Mouse (Mus musculus) B cell, adult 2 months (primary cell): ENCODE measurements around the gene Rasgef1b.

ENCODE experiments used
- DNase-seq, 2 experiments: peaks; one replicate each; pipeline ENCODE4 v3.0.0; 2022

Gene Rasgef1b

GRCm38 (mm10) chr5:99342527-99342926 is 386.3 kb downstream of the Rasgef1b start:
- peak; percentile 41 to 56 for DNase-seq

DNA sequence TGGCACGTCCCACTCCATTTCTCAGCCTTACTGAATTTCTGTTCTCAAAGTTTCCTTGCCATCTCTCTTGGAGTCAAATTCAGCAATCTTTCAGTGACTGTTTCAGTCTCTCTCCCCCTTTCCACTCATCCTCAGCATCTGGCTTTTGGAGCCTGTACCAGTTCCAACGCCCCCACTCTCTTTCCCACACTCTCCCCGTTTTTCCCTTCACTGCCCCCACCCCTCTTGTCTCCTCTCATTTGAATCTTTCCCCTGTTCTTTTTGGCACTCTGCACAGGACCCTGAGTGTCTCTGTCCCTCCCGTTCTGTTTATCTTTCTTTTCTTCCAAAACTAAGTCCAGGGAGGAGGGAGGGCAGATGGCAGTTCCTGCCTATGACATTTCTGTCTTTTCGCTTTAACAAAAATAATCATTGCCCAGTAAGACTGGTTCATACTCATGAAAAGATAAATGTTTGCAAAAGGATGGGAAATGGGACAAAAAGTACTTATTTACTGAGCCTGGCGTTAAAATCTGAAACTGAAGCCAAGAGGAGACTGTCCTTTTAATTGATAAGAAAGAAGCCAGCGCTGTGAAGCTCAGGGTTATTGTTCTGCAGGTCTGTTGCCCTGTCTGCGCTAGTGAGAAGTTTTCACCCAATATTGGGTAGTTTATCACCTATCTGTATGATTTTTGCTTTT is 388.4 kb downstream of the Rasgef1b start:
- DNase-seq, result no peak

GRCm38 (mm10) chr5:99339790-99340189 is 389.1 kb downstream of the Rasgef1b start:
- DNase-seq, result peak in 1 of 2 experiments; percentile 18

DNA sequence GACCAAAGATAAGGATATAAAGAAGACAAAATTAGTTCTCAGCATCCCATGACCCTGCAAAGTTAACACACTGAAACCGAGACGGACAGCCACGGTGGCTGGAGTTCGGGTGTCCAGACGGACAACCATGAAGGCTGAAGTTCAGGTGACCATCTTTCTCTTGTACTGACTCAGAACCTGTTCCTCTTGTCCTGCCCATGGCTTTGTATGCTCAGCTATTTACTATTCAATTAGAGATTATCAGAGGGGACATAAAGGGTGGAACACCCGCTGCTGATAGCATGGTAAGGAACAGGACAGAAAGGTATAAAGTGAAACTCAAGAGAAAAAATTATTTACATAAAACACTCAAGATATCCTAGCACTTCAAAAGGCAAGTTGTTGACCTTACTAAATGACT is 390.0 kb downstream of the Rasgef1b start:
- no peak for DNase-seq

GRCm38 (mm10) chr5:99336427-99336826 is 392.4 kb downstream of the Rasgef1b start:
- peak; percentile 79 to 87 for DNase-seq

- DNase-seq, result peak; percentile 28 to 35
Measured at GRCm38 (mm10) chr5:99334017-99334416, 394.8 kb downstream of the Rasgef1b start.

DNA sequence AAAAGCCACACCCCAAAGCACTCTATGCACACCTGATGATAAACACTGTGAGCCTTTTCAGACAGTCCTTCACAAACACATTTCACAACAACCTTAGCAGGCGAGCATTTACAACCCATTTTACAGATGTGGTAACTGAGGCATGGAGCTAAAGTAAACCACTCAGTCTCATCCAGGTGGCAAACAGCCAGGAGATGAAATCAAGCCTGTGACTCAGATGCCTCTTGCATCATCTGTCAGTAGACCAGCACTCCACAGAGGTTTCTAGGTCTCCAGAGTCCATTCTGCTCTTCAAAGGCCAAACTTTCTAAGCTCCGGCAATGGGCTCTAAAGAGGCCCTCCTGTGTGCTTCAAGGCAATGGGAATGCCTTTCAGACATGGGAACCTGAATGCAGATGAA is 396.8 kb downstream of the Rasgef1b start:
- DNase-seq, result no peak

DNA sequence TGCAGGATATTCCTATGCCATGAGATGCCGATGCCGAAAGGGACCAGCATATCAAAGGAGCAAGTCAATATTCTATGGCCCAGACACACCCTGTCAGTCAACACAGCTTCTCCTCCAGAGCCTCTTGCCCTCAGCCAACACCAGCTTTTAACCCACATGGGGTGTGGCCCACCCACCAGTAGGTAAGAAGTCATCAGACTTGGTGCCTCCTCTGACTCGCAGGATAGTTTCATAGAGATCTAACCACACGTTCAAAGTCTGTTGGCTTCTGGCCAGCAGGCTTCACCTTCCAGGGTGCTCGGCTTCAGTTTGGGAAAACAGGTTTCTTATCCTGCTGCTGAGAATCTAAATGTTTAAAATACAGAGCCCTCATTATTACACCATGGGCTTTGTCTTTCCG is 399.8 kb downstream of the Rasgef1b start:
- no peak for DNase-seq

GRCm38 (mm10) chr5:99327019-99327418 is 401.8 kb downstream of the Rasgef1b start:
- no peak for DNase-seq

- DNase-seq, result no peak
Measured at GRCm38 (mm10) chr5:99325301-99325700, 403.6 kb downstream of the Rasgef1b start.

DNA sequence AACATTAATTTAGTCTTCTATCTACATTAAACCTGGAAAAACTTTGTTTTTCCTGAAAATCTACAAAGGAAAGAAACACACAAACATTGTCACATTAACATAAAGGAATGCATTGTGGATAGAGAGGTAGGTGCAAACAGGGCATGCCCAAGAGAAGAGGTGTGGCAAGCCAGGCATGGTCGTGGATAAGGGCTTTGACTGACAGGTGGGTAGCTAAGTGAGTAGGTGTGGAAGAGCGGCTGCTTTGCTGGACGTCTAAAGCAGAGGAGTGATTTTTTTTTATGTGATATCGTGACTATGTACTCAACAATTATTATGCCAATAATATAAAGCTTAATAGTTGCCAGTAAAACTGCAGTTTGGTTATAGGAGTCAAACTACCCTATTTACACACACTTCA is 408.1 kb downstream of the Rasgef1b start:
- no peak for DNase-seq

DNA sequence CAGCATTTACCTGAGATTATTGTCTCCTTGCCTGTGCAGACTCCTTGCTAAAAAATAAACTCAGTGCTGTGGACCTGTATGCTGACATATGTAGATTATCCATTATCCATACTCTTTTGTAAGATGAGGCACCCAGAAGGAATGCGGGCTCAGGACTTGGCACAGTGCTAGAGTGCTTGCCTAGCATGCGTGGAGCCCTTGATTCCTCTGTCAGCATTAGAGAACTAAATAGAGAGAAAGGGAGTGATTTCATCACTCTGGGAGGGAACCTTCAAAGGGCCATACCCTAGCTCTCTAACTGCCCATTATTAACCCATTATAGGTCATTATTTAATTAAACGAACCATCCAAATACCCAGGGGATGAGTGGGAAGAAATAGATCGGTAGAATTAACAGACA is 430.9 kb downstream of the Rasgef1b start:
- DNase-seq, result no peak

DNA sequence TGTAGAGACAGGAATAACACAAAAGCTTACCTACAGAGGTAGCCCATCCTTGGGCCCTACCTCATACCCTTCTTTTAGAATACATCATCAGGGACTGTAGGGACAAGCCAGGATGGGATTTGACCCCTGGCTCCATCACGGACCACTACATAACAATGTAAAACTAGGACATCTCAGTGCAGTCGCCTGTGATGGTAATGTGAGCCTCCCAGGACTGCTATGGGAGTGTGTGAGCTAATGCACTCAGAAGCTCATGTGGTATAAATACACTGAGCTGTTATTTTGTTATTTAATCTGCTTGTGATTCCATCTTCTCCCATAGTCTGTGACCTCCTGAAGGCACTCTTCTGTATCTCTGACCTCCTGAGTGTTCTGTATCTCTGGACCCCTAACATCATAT is 432.5 kb downstream of the Rasgef1b start:
- DNase-seq, result no peak

- DNase-seq, result no peak
Measured at GRCm38 (mm10) chr5:99292287-99292851, 436.5 kb downstream of the Rasgef1b start.

DNA sequence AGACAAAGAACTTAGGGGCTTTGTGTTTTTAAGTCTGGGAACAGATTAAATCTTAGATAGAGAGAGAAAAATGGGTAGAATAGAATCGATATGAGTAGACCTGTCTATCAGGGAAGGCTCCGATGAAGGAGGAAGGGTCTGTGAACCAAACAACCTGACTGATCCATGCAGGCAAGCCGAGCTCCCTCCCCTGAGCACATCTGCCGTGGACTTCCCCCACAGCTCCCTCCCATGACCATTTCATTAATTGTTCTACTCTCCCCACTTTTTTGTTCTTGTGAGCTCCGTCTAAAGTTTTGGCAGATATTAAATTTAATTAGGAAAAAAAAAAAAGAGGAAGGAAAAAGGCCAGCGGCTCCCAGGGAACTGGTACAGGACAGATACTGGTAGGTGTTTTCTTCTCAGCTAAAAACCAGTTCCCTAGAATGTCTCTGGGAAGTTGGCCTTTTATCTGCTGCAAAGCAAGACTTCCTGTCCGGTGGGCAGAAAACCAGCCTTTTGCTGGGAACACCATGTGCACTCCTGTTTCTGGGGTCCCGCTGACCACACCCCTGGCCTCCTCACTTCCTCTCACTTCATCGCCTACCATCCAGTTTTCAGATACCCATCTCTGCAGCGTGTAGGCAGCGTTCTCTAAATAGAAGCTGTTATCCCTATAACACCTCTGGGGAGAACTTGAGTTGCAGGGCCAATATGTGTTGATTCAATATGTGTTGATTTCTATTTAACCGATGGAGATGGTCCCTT is 437.6 kb downstream of the Rasgef1b start:
- no peak for DNase-seq

DNA sequence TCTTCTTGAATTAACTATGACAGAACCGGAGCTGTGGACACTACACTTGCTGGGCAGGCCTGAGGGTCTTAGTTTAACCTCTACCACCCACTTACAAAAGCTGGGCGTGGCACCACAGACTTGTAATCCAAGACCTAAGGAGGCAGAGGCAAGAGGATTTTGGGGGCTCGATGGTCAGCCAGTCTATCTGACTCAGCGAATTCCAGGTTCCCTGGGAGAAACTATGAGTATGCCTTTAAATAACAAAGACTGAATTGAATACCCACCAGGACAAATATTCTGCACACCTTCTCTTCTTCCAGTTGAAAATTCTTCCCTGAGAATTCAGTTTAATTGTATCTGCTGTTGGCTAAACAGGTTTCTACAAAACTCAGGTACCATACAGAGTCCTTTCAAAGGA is 440.6 kb downstream of the Rasgef1b start:
- DNase-seq, result no peak

DNA sequence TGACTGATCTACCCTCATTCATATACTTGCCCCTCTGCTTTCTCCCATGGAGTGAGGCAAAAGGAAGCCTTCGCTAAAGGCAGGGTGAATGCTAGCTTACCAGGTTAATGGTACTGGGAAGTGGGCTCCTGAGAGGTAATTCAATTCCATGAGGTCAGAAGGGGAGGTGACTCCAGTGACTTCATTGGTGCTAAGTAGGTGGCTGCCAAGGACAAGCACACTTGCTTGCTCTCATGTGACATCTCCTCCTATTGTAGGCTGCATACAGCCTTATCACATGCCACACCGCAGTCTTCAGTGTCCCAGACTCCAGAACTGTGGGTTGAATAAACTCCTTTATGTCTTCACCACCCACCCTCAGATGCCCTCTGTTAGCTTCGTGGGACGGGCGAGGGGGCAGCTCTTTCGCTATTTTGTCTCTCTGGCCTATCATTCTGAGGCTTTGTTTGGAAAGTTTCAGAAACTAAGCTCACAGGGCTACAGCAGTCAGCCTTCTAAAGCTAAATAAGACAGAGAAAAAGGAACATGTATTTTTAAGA is 441.1 kb downstream of the Rasgef1b start:
- no peak for DNase-seq

DNA sequence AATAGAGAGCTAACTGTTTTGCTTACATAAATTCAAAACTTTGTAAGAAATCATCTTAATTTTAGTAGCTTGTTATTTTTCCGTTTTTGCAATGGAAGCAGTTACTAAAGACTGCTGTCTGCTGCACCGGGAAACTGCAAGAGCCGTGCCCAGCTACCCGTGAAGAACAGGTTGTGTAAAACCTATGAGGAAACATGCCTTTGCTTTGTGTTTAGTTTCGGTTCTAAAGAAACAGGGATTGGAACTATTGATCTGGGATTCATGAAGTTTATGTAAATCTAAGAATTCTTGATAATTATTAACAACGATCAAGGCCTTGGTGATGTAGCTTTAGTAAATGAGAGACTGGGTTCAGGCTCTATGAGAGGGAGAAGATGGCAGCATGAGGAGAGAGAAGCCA is 442.3 kb downstream of the Rasgef1b start:
- DNase-seq, result no peak

GRCm38 (mm10) chr5:99286024-99286423 is 442.8 kb downstream of the Rasgef1b start:
- DNase-seq, result no peak

- no peak for DNase-seq
Measured at GRCm38 (mm10) chr5:99284369-99284768, 444.5 kb downstream of the Rasgef1b start.

- no peak for DNase-seq
Measured at GRCm38 (mm10) chr5:99283636-99284035, 445.2 kb downstream of the Rasgef1b start.

GRCm38 (mm10) chr5:99280536-99280935 is 448.3 kb downstream of the Rasgef1b start:
- no peak for DNase-seq

GRCm38 (mm10) chr5:99279016-99279757 is 449.7 kb downstream of the Rasgef1b start:
- no peak for DNase-seq
